Mouse (Mus musculus) ES-Bruce4 (cell line): ENCODE measurements around the gene Mrc2. TPM values are rescaled to one million over a fixed set of nuclear protein-coding genes. Genes with fewer than 3 reads are reported as not detected.

Source experiments
- H3K27ac ChIP-seq: 2 replicates; pipeline ENCODE4 v1.5.1; 2012; ENCODE audit warnings: low read length, inconsistent platforms; ENCODE audit not compliant: insufficient read depth
- H3K27me3 ChIP-seq: 2 replicates; pipeline ENCODE4 v1.6.1; 2012; ENCODE audit warnings: mild to moderate bottlenecking, low read length, inconsistent platforms; ENCODE audit not compliant: control insufficient read depth, poor library complexity, insufficient read depth, severe bottlenecking
- H3K36me3 ChIP-seq: 2 replicates; pipeline ENCODE4 v1.6.1; 2012; ENCODE audit warnings: inconsistent platforms, mild to moderate bottlenecking, low read length, moderate library complexity; ENCODE audit not compliant: control insufficient read depth, poor library complexity, insufficient read depth, severe bottlenecking
- H3K4me1 ChIP-seq: one replicate; pipeline ENCODE4 v1.8.1; 2011; ENCODE audit warnings: low read length; ENCODE audit not compliant: control insufficient read depth, insufficient read depth
- H3K4me3 ChIP-seq: 2 replicates; pipeline ENCODE4 v1.5.1; 2011; ENCODE audit warnings: low read depth, mild to moderate bottlenecking, low read length
- H3K9ac ChIP-seq: 2 replicates; pipeline ENCODE4 v1.6.1; 2012; ENCODE audit warnings: low read depth, mild to moderate bottlenecking, inconsistent platforms; ENCODE audit not compliant: poor library complexity, severe bottlenecking
- H3K9me3 ChIP-seq: replicated peaks from 2 replicates; pipeline ENCODE4 v1.6.1; 2012; ENCODE audit warnings: mild to moderate bottlenecking, low read length, inconsistent platforms; ENCODE audit not compliant: control insufficient read depth, poor library complexity, insufficient read depth, severe bottlenecking
- CTCF ChIP-seq: IDR thresholded peaks from one replicate; pipeline ENCODE4 v1.8.1; 2011; ENCODE audit warnings: low read depth, low read length
- EP300 ChIP-seq: IDR thresholded peaks from 2 replicates; pipeline ENCODE4 v1.6.1; 2011; ENCODE audit warnings: low read depth, low read length; ENCODE audit not compliant: insufficient read depth
- POLR2A ChIP-seq: IDR thresholded peaks from one replicate; pipeline ENCODE4 v1.8.1; 2011; ENCODE audit warnings: low read length; ENCODE audit not compliant: insufficient read depth
- polyA plus RNA-seq: library from polyadenylated mRNA; stranded (reverse); fragments of >200 nt; gene quantifications from 2 replicates; pipeline ENCODE4 v1.2.4, GENCODE M21; 2011; ENCODE audit warnings: low read depth; ENCODE audit not compliant: missing spikeins, insufficient read depth, insufficient read length

Gene Mrc2
- polyA plus RNA-seq, 1 experiment = 4.5 TPM

- no peaks in the 10 kb centered on the region for H3K9me3 ChIP-seq
- no peaks in the 10 kb centered on the region for H3K27me3 ChIP-seq
- H3K4me3 ChIP-seq = no peak overlapping the region
- no peak overlapping the region for H3K27ac ChIP-seq
- H3K36me3 ChIP-seq = no peaks in the 10 kb centered on the region
- no peaks in the 10 kb centered on the region for H3K4me1 ChIP-seq
- TF ChIP-seq CTCF (no peak), POLR2A (no peak), EP300 (no peak)
- no peak overlapping the region for H3K9ac ChIP-seq
These were observed 46.4 kb downstream of the Mrc2 start for GRCm38 (mm10) chr11:105338596-105339390.

GRCm38 (mm10) chr11:105345284-105345683, 52.8 kb downstream of the Mrc2 start:
- no peak overlapping the region for H3K27ac ChIP-seq
- peak; percentile 48 for TF ChIP-seq CTCF
- no peak for TF ChIP-seq POLR2A
- TF ChIP-seq EP300 = no peak
- H3K9ac ChIP-seq = no peak overlapping the region
- no peaks in the 10 kb centered on the region for H3K36me3 ChIP-seq
- no peaks in the 10 kb centered on the region for H3K27me3 ChIP-seq
- H3K9me3 ChIP-seq = no peaks in the 10 kb centered on the region
- H3K4me1 ChIP-seq = no peaks in the 10 kb centered on the region
- H3K4me3 ChIP-seq = no peak overlapping the region

- Histone ChIP-seq H3K36me3 (no peaks in the 10 kb centered on the region), H3K9ac (no peak overlapping the region), H3K4me3 (no peak overlapping the region), H3K9me3 (no peaks in the 10 kb centered on the region), H3K27ac (no peak overlapping the region), H3K27me3 (no peaks in the 10 kb centered on the region), H3K4me1 (no peaks in the 10 kb centered on the region)
- TF ChIP-seq CTCF = peak; percentile 82
- TF ChIP-seq POLR2A = no peak
- no peak for TF ChIP-seq EP300
These were observed 55.0 kb downstream of the Mrc2 start for GRCm38 (mm10) chr11:105347162-105348161.

- H3K9me3 ChIP-seq = no peaks in the 10 kb centered on the region
- no peaks in the 10 kb centered on the region for H3K36me3 ChIP-seq
- TF ChIP-seq POLR2A (no peak), EP300 (no peak), CTCF (no peak)
- no peaks in the 10 kb centered on the region for H3K4me1 ChIP-seq
- no peaks in the 10 kb centered on the region for H3K27me3 ChIP-seq
- H3K4me3 ChIP-seq = no peak overlapping the region
- H3K9ac ChIP-seq = no peak overlapping the region
- H3K27ac ChIP-seq = no peak overlapping the region
These were observed 56.1 kb downstream of the Mrc2 start for GRCm38 (mm10) chr11:105348495-105348982.

- no peak overlapping the region for H3K27ac ChIP-seq
- no peak overlapping the region for H3K9ac ChIP-seq
- no peaks in the 10 kb centered on the region for H3K9me3 ChIP-seq
- TF ChIP-seq CTCF (no peak), EP300 (no peak), POLR2A (no peak)
- H3K27me3 ChIP-seq = no peaks in the 10 kb centered on the region
- H3K4me3 ChIP-seq = no peak overlapping the region
- no peaks in the 10 kb centered on the region for H3K36me3 ChIP-seq
- no peaks in the 10 kb centered on the region for H3K4me1 ChIP-seq
These were observed 57.4 kb downstream of the Mrc2 start for GRCm38 (mm10) chr11:105349780-105350324.
